Mouse (Mus musculus): ENCODE results near the gene Gdf1. TPM values are rescaled to one million over a fixed set of nuclear protein-coding genes. Genes with fewer than 3 reads are reported as not detected.

Gene Gdf1
- total RNA-seq (2021), result 10 to 100 TPM in 1 of 2 experiments, 1 to 10 TPM in 1; 6.6 to 13.0 TPM

GRCm38 (mm10) chr8:70329124-70329834 is at the start of gene Gdf1:
Gdf1 (plus strand) TSS chr8:70329817.
- intact Hi-C loops (cut with DNase I), result no loop called here
- DNase-seq (ENCODE audit: extremely low spot score in 1 of 2, low spot score in 2 of 2), result peak in 1 of 2 experiments; percentile 19

DNA sequence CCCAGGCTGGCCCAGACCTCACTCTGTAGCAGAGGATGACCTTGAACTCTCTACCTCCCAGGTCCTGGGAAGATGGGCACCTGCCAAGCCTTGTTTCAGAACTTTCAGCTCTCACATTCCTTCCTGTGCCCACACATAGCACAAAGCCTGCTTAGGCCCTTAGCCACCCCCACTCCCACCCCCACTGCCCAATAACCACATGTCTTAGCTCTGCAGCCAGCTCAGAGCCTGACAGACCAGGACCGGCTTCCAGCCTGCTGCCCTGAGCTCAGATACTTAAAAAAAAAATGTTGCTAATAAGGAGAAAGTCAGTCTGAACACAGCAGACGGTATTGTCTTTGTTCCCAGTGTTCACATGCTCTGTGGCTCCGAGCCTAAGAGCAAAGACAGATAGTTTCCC is 48.6 kb upstream of the Gdf1 start:
- intact Hi-C loops (cut with DNase I), result no loop called here

GRCm38 (mm10) chr8:70282603-70283135 is 46.9 kb upstream of the Gdf1 start, which contains the start of gene Homer3:
Homer3 (plus strand) TSS chr8:70282827.
- intact Hi-C loops (cut with DNase I), result no loop called here

More for the DNA sequence above, 48.6 kb upstream of the Gdf1 start:
- no peak for DNase-seq (ENCODE audit: extremely low spot score in 1 of 2, low spot score in 2 of 2)

DNA sequence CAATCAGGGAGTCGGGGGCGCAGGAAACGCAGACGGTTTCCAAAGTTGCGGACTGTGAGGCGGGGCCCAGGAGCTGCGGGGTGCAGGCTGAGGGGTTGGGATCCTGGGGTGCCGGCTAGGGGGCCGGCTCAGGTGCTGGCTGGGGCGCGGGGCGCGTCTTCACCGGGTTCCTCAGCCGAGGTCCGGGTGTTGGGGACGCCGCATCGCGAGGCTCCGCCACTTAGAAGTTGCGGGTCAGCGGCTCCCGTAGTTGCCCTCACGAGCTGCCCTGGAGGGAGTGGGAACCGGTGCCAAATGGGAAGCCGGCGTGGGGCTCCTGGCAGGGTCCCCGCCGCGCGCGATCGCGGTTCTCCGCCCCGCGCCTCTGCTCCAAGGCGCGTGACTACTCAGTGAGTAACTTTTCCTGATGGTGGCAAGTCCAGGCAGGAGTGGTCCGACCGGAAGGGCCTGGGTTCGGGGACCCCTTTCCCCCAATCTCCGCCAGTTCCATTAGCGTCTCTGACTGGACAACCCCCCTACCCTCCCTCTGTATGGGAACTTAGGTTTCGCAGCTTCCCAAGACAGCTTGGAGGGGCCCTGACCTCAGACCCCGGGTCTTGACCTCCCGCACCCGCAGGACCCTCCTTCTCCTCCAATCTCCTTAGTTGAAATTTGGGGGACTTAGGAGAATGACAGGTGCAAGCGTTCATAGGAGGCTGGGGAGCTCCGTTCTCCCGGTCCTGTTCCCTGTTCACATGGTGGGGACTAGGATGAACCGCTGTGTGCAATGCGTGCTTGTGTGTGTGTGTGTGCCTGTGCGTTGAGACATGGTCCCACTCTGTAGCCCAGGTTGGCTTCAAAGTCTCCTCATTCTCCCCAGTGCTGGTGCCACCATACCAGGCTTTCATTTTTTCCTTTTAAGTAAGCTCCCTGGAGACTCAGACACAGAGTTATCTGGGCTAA is 46.2 kb upstream of the Gdf1 start:
- intact Hi-C loops (cut with DNase I), result no loop called here
- peak in 1 of 2 experiments; percentile 53 for DNase-seq (ENCODE audit: extremely low spot score in 1 of 2, low spot score in 2 of 2)

More at GRCm38 (mm10) chr8:70282603-70283135, 46.9 kb upstream of the Gdf1 start, which contains the start of gene Homer3:
- DNase-seq (ENCODE audit: extremely low spot score in 1 of 2, low spot score in 2 of 2), result peak; percentile 68 to 95

GRCm38 (mm10) chr8:70284421-70284820 is 45.2 kb upstream of the Gdf1 start:
- intact Hi-C loops (cut with DNase I), result no loop called here
- DNase-seq (ENCODE audit: extremely low spot score in 1 of 2, low spot score in 2 of 2), result no peak

- intact Hi-C loops (cut with DNase I), result no loop called here
- DNase-seq (ENCODE audit: extremely low spot score in 1 of 2, low spot score in 2 of 2), result no peak
Observed at GRCm38 (mm10) chr8:70285304-70285703, 44.3 kb upstream of the Gdf1 start.

DNA sequence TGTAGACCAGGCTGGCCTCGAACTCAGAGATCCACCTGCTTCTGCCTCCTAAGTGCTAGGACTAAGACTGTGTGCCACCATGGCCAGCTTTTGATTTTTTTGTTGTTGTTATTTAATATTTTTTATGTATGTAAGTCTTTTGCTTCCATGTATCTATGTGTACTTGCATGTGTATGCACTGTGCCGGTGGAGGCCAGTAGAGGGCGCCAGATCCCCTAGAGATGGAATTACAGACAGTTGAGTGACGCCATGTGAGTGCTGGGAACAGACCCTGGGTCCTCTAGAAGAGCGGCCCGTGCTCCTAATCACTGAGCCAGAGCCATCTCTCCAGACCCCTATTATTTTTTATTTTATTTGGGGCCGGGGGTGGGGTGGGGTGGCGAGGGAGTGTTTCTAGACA is 42.9 kb upstream of the Gdf1 start:
- no peak for DNase-seq (ENCODE audit: extremely low spot score in 1 of 2, low spot score in 2 of 2)
- intact Hi-C loops (cut with DNase I), result no loop called here

DNA sequence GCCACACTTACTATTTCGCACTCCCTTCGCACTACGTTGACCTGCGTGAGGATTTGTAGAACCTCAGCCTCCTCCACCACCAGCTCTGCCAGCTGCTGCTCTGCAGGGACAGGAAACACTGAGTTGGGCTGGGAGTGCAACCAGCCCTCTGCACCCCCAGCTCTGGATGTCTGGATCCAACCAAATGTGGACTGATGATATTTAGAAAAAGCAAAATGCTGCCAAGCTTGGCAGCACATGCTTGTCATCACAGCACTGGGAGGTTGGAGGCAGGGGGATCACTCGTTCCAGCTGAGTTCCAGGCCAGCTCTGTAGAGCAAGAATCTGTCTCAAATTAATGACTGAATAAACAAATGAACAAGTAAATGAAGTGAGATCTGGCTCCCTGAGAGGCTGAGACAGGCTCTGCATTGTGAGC is 35.6 kb upstream of the Gdf1 start:
- DNase-seq (ENCODE audit: extremely low spot score in 1 of 2, low spot score in 2 of 2), result no peak
- intact Hi-C loops (cut with DNase I), result no loop called here

DNA sequence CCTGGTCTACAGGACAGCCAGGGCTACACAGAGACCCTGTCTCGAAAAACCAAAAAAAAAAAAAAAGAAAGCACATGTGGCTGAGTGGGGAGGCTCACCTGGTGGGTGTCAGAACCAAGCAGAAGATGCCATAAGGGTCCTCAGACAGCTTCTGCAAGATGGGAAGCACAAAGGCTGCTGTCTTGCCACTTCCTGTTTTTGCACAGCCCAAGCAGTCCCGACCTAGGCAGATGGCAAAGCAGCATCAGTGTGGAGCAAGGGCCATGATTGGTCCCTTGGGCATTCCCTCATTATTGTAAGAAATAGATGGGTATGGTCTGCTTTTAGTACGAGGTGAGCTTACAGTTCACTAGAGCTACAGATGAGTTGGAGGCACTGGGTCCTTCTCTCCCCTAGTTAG is 28.7 kb upstream of the Gdf1 start:
- intact Hi-C loops (cut with DNase I), result no loop called here

DNA sequence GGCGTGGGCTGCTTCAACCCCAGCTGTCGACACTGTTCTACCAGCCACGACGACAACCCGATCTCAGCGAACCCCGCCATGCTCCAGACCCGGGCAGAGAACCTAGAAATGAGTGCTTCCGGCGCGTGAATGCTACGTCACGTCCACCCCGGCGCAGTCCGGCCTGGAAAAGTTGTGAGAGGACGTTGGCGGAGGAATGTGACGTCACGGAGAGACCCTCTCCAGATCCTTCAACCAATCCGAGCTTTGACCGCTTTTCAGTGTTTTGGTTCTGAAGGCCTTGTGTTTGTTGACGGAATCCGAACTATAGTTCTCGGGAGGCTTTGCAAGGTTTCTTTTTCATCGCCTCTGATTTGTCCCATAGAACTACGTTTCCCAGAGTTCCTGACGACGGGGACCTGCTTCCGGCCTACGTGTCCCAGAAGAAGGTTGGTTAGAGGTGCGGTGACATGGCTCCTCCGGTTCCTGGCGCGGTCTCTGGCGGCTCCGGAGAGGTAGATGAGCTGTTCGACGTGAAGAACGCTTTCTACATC is 27.2 kb upstream of the Gdf1 start, which contains the start of the genes Ddx49 and Cope:
Gene Ddx49 (minus strand): TSS at position 132 of the 533 bp plus-strand sequence.
Gene Cope (plus strand): TSS at position 161 of the 533 bp plus-strand sequence.
- intact Hi-C loops (cut with DNase I), result no loop called here
- DNase-seq (ENCODE audit: extremely low spot score in 1 of 2, low spot score in 2 of 2), result peak; percentile 95

More for the DNA sequence above, 28.7 kb upstream of the Gdf1 start:
- DNase-seq (ENCODE audit: extremely low spot score in 1 of 2, low spot score in 2 of 2), result no peak

GRCm38 (mm10) chr8:70302901-70303300 is 26.7 kb upstream of the Gdf1 start:
- intact Hi-C loops (cut with DNase I), result no loop called here
- no peak for DNase-seq (ENCODE audit: extremely low spot score in 1 of 2, low spot score in 2 of 2)

- intact Hi-C loops (cut with DNase I), result no loop called here
- DNase-seq (ENCODE audit: extremely low spot score in 1 of 2, low spot score in 2 of 2), result no peak
Observed at GRCm38 (mm10) chr8:70309311-70309710, 20.3 kb upstream of the Gdf1 start.

DNA sequence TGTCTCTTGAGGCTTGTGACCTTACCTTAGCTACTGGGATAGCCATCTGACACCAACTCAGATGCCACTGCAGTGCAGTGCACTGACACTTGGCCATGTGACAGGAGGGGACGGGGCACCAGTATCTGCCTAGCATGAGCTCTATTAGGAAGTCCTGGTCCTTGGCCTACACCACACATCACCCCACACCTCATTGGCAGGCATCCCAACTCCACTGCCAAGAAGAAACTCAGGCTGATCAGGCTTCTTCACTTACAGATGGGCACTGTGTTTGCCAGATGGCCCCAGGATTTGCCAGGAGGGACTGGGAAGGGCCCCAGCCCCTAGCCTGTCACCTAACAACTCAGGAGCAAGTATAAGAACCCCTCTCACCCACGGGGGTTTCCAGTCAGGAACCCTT is 16.2 kb upstream of the Gdf1 start:
- intact Hi-C loops (cut with DNase I), result no loop called here
- DNase-seq (ENCODE audit: extremely low spot score in 1 of 2, low spot score in 2 of 2), result no peak

GRCm38 (mm10) chr8:70315624-70316510 is 13.8 kb upstream of the Gdf1 start, which contains the start of gene Cers1:
Cers1 (plus strand) TSS chr8:70315775.
- DNase-seq (ENCODE audit: extremely low spot score in 1 of 2, low spot score in 2 of 2), result peak; percentile 64 to 84
- intact Hi-C loops (cut with DNase I), result no loop called here

DNA sequence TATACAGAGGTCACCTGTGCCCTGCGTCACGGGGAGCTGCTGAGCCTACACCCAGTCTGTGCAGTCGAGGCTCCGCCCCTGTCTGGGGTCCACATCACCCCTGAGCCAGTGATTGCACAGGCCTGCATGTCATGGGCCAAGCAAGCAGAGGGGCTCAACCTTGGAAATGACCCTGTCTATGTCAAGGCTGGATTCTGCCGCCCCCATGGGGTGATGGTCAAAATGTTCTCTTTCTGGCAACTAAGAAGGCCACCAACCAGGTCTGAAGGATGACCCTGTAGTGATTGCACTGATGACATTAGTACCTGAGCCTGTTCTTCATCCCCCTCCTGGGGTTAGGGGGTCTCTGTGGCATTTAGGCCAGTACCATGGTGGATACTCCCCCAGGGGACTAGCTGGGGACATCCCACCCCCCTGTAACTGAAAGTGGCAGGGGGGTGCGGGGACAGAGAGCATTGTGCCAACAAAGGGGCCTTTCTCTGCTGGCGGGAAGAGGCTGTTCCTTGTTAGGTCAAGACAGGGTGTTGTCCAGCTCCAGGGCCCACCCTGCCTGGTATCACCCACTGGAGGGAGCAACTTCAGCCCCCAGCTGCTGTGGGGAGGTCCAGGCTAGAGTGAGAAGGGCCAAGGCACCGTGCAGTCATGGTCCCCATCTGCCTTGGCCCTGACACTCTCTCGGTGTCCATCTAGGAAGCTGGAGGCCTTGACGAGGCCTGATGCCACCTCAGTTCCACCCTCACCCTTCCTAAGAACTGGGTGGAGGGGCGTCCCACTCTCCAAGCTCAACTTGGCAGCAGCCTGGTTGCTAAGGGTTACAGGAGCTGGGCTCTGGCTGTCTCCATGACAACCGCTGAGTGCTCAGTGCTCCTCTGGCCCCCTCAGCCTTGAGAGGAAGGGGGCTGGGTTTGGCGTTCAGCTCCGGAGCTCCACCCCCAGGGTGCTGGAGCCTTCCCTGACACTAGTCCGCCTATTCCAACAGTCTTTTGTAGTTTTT is 12.8 kb upstream of the Gdf1 start:
- DNase-seq (ENCODE audit: extremely low spot score in 1 of 2, low spot score in 2 of 2), result peak; percentile 90 to 95
- intact Hi-C loops (cut with DNase I), result no loop called here

GRCm38 (mm10) chr8:70317872-70318271 is 11.7 kb upstream of the Gdf1 start:
- intact Hi-C loops (cut with DNase I), result no loop called here
- no peak for DNase-seq (ENCODE audit: extremely low spot score in 1 of 2, low spot score in 2 of 2)

- intact Hi-C loops (cut with DNase I), result no loop called here
- peak in 1 of 2 experiments; percentile 17 for DNase-seq (ENCODE audit: extremely low spot score in 1 of 2, low spot score in 2 of 2)
Observed at GRCm38 (mm10) chr8:70323716-70324115, 5.9 kb upstream of the Gdf1 start.
